Mouse (Mus musculus) urinary bladder, postnatal 4 days (tissue): ENCODE measurements around the gene Emx2.

Source experiments
- DNase-seq, 2 experiments: peaks; one replicate each; pipeline ENCODE4 v3.0.0; 2021 to 2022; ENCODE audit warnings: low spot score in 2 of 2

Gene Emx2

GRCm38 (mm10) chr19:59461481-59462421 is 3.6 kb downstream of the Emx2 start:
- DNase-seq: no peak

GRCm38 (mm10) chr19:59462459-59463292 is 4.5 kb downstream of the Emx2 start:
- DNase-seq: no peak

- no peak for DNase-seq
These were observed 5.8 kb downstream of the Emx2 start for GRCm38 (mm10) chr19:59463842-59464443.

- DNase-seq: no peak
These were observed 7.1 kb downstream of the Emx2 start for GRCm38 (mm10) chr19:59465281-59465680.

GRCm38 (mm10) chr19:59465751-59466410 is 7.7 kb downstream of the Emx2 start:
- no peak for DNase-seq

- DNase-seq: no peak
These were observed 8.3 kb downstream of the Emx2 start for GRCm38 (mm10) chr19:59466417-59466937.

- DNase-seq: no peak
These were observed 8.8 kb downstream of the Emx2 start for GRCm38 (mm10) chr19:59467016-59467412.

GRCm38 (mm10) chr19:59467413-59468064 is 9.4 kb downstream of the Emx2 start:
- no peak for DNase-seq

GRCm38 (mm10) chr19:59468065-59468810 is 10.1 kb downstream of the Emx2 start:
- no peak for DNase-seq

GRCm38 (mm10) chr19:59469035-59469949 is 11.1 kb downstream of the Emx2 start:
- no peak for DNase-seq

- no peak for DNase-seq
These were observed 12.0 kb downstream of the Emx2 start for GRCm38 (mm10) chr19:59470074-59470630.

GRCm38 (mm10) chr19:59470913-59471312 is 12.7 kb downstream of the Emx2 start:
- no peak for DNase-seq

- no peak for DNase-seq
These were observed 14.7 kb downstream of the Emx2 start for GRCm38 (mm10) chr19:59472844-59473243.

- no peak for DNase-seq
These were observed 21.7 kb downstream of the Emx2 start for GRCm38 (mm10) chr19:59479912-59480311.

GRCm38 (mm10) chr19:59480563-59480962 is 22.4 kb downstream of the Emx2 start:
- no peak for DNase-seq

GRCm38 (mm10) chr19:59492258-59492657 is 34.1 kb downstream of the Emx2 start:
- no peak for DNase-seq

- no peak for DNase-seq
These were observed 38.7 kb downstream of the Emx2 start for GRCm38 (mm10) chr19:59496832-59497231.

GRCm38 (mm10) chr19:59508896-59509295 is 50.7 kb downstream of the Emx2 start:
- peak in 1 of 2 experiments; percentile 30 for DNase-seq

GRCm38 (mm10) chr19:59513181-59513580 is 55.0 kb downstream of the Emx2 start:
- DNase-seq: no peak
